Mouse (Mus musculus) embryonic facial prominence, embryonic 14.5 days (tissue): ENCODE data around the gene Frat2. TPM values are rescaled to one million over a fixed set of nuclear protein-coding genes. Genes with fewer than 3 reads are reported as not detected.
A peak's percentile ranks its signal among the peaks of the same experiment; 100 is the strongest.

ENCODE experiments used
- ATAC-seq: fragments of 200-750 bp; cut with Nextera tagmentation; 2 replicates; pipeline ENCODE4 v1.8.0; 2017; ENCODE audit warnings: low read depth, moderate number of reproducible peaks, moderate TSS enrichment
- DNase-seq: peaks from one replicate; pipeline ENCODE4 v3.0.0-alpha.2; 2015; ENCODE audit warnings: low spot score
- H3K27ac ChIP-seq: fragments of 300-500 bp; sonication (generic); replicated peaks from 2 replicates; pipeline ENCODE4 v1.5.1; 2014; ENCODE audit warnings: low read depth, mild to moderate bottlenecking, low read length, moderate library complexity
- H3K27me3 ChIP-seq: fragments of 300-500 bp; sonication (generic); replicated peaks from 2 replicates; pipeline ENCODE4 v1.6.1; 2014; ENCODE audit warnings: low read length; ENCODE audit not compliant: control insufficient read depth, insufficient read depth
- H3K36me3 ChIP-seq: fragments of 300-500 bp; sonication (generic); 2 replicates; pipeline ENCODE4 v1.6.1; 2014; ENCODE audit warnings: low read length, mixed read lengths; ENCODE audit not compliant: control insufficient read depth, insufficient read depth
- H3K4me1 ChIP-seq: fragments of 300-500 bp; sonication (generic); 2 replicates; pipeline ENCODE4 v1.6.1; 2014; ENCODE audit warnings: antibody characterized with exemption, low read length; ENCODE audit not compliant: control insufficient read depth, insufficient read depth
- H3K4me2 ChIP-seq: fragments of 300-500 bp; sonication (generic); 2 replicates; pipeline ENCODE4 v1.6.1; 2014; ENCODE audit warnings: low read depth, mild to moderate bottlenecking, low read length, moderate library complexity, mixed read lengths
- H3K4me3 ChIP-seq: fragments of 300-500 bp; sonication (generic); 2 replicates; pipeline ENCODE4 v1.5.1; 2014; ENCODE audit warnings: low read depth, mild to moderate bottlenecking, low read length
- H3K9ac ChIP-seq: fragments of 300-500 bp; sonication (generic); 2 replicates; pipeline ENCODE4 v1.6.1; 2014; ENCODE audit warnings: low read depth, mild to moderate bottlenecking, low read length, moderate library complexity, mixed read lengths
- H3K9me3 ChIP-seq: fragments of 300-500 bp; sonication (generic); 2 replicates; pipeline ENCODE4 v1.6.1; 2016; ENCODE audit warnings: low read length; ENCODE audit not compliant: control insufficient read depth
- WGBS: fragments of 180-500 bp; shearing (Covaris S2); extraction: QIAGEN DNeasy Blood & Tissue Kit; methylation state at CpG from one replicate; pipeline ENCODE4 v1.1.7; 2014; 5-methylcytosine and 5-hydroxymethylcytosine counted together
- polyA plus RNA-seq: library from polyadenylated mRNA; unstranded; fragments of >200 nt; fragmentation: Nextera tagmentation; extraction: Ambion mirVana; gene quantifications from 2 replicates; pipeline ENCODE4 v1.2.1, GENCODE M21; 2014

Gene Frat2
- polyA plus RNA-seq, 1 experiment from 2014 or later = 3.2 TPM

- Histone ChIP-seq H3K9ac (no peak overlapping the region), H3K36me3 (no peaks in the 10 kb centered on the region), H3K4me3 (no peak overlapping the region), H3K27me3 (no peaks in the 10 kb centered on the region), H3K4me2 (no peak overlapping the region), H3K4me1 (0 out of 2 replicates have a peak, but pooled peaks cover 4% of the 10 kb centered on the region), H3K9me3 (no peaks in the 10 kb centered on the region), H3K27ac (no peak overlapping the region)
- WGBS = 7% methylated on average over 5 of the region's 5 CpGs
- DNase-seq = no peak
- no peak for ATAC-seq
These were observed 26.5 kb downstream of the Frat2 start for GRCm38 (mm10) chr19:41821436-41821835.

GRCm38 (mm10) chr19:41818749-41819148 is 29.2 kb downstream of the Frat2 start:
- 0 out of 2 replicates have a peak, but pooled peaks cover 6% of the 10 kb centered on the region for H3K4me1 ChIP-seq
- no peaks in the 10 kb centered on the region for H3K36me3 ChIP-seq
- DNase-seq (no peak), ATAC-seq (no peak)
- no peaks in the 10 kb centered on the region for H3K9me3 ChIP-seq
- H3K27me3 ChIP-seq = no peaks in the 10 kb centered on the region
- 77% methylated on average over 4 of the region's 4 CpGs for WGBS
- H3K4me2 ChIP-seq = no peak overlapping the region
- H3K9ac ChIP-seq = no peak overlapping the region
- no peak overlapping the region for H3K27ac ChIP-seq
- H3K4me3 ChIP-seq = no peak overlapping the region

- Histone ChIP-seq H3K27me3 (no peaks in the 10 kb centered on the region), H3K36me3 (no peaks in the 10 kb centered on the region), H3K27ac (peak overlapping the region; percentile 60), H3K4me1 (0 out of 2 replicates have a peak, but pooled peaks cover 6% of the 10 kb centered on the region), H3K4me2 (peak overlapping the region; percentile 10; the same call in 1 of the 2 replicates), H3K9ac (no peak overlapping the region), H3K9me3 (no peaks in the 10 kb centered on the region), H3K4me3 (no peak overlapping the region)
- DNase-seq = peak; percentile 77
- WGBS = 36% methylated on average over 10 of the region's 10 CpGs
- peak; percentile 90 for ATAC-seq
These were observed 30.6 kb downstream of the Frat2 start for GRCm38 (mm10) chr19:41817325-41817724.

- peak; percentile 88 for ATAC-seq
- no peaks in the 10 kb centered on the region for H3K9me3 ChIP-seq
- H3K9ac ChIP-seq = no peak overlapping the region
- H3K27ac ChIP-seq = peak overlapping the region; percentile 60
- no peaks in the 10 kb centered on the region for H3K36me3 ChIP-seq
- 0 out of 2 replicates have a peak, but pooled peaks cover 6% of the 10 kb centered on the region for H3K4me1 ChIP-seq
- peak overlapping the region; percentile 10; the same call in 1 of the 2 replicates for H3K4me2 ChIP-seq
- H3K27me3 ChIP-seq = no peaks in the 10 kb centered on the region
- 28% methylated on average over 5 of the region's 5 CpGs for WGBS
- peak; percentile 83 for DNase-seq
- no peak overlapping the region for H3K4me3 ChIP-seq
These were observed 31.0 kb downstream of the Frat2 start for GRCm38 (mm10) chr19:41816915-41817314.

- ATAC-seq (no peak), DNase-seq (no peak)
- Histone ChIP-seq H3K36me3 (no peaks in the 10 kb centered on the region), H3K27me3 (no peaks in the 10 kb centered on the region), H3K4me2 (no peak overlapping the region), H3K9ac (no peak overlapping the region), H3K9me3 (no peaks in the 10 kb centered on the region), H3K4me3 (no peak overlapping the region), H3K4me1 (0 out of 2 replicates have a peak, but pooled peaks cover 6% of the 10 kb centered on the region), H3K27ac (peak overlapping the region; percentile 45)
- WGBS = 42% methylated on average over 5 of the region's 5 CpGs
These were observed 31.5 kb downstream of the Frat2 start for GRCm38 (mm10) chr19:41816410-41816809.

- WGBS = 92% methylated on average over 4 of the region's 4 CpGs
- H3K27ac ChIP-seq = no peak overlapping the region
- no peaks in the 10 kb centered on the region for H3K9me3 ChIP-seq
- H3K9ac ChIP-seq = no peak overlapping the region
- H3K36me3 ChIP-seq = no peaks in the 10 kb centered on the region
- ATAC-seq (no peak), DNase-seq (no peak)
- H3K4me2 ChIP-seq = no peak overlapping the region
- no peaks in the 10 kb centered on the region for H3K27me3 ChIP-seq
- 0 out of 2 replicates have a peak, but pooled peaks cover 6% of the 10 kb centered on the region for H3K4me1 ChIP-seq
- H3K4me3 ChIP-seq = no peak overlapping the region
These were observed 34.6 kb downstream of the Frat2 start for GRCm38 (mm10) chr19:41813374-41813773.

- Histone ChIP-seq H3K9ac (no peak overlapping the region), H3K4me2 (no peak overlapping the region), H3K9me3 (no peaks in the 10 kb centered on the region), H3K4me1 (0 out of 2 replicates have a peak, but pooled peaks cover 6% of the 10 kb centered on the region), H3K27ac (no peak overlapping the region), H3K27me3 (no peaks in the 10 kb centered on the region), H3K36me3 (no peaks in the 10 kb centered on the region), H3K4me3 (no peak overlapping the region)
- ATAC-seq = no peak
- no peak for DNase-seq
- 89% methylated on average over 10 of the region's 10 CpGs for WGBS
These were observed 35.4 kb downstream of the Frat2 start for GRCm38 (mm10) chr19:41812525-41812924.

GRCm38 (mm10) chr19:41810074-41810473 is 37.9 kb downstream of the Frat2 start:
- DNase-seq (no peak), ATAC-seq (no peak)
- H3K27ac ChIP-seq = no peak overlapping the region
- H3K9me3 ChIP-seq = no peaks in the 10 kb centered on the region
- H3K4me3 ChIP-seq = no peak overlapping the region
- H3K9ac ChIP-seq = no peak overlapping the region
- no peaks in the 10 kb centered on the region for H3K27me3 ChIP-seq
- H3K4me2 ChIP-seq = no peak overlapping the region
- 82% methylated on average over 5 of the region's 5 CpGs for WGBS
- no peaks in the 10 kb centered on the region for H3K36me3 ChIP-seq
- H3K4me1 ChIP-seq = no peaks in the 10 kb centered on the region

- Histone ChIP-seq H3K9me3 (no peaks in the 10 kb centered on the region), H3K9ac (no peak overlapping the region), H3K4me3 (no peak overlapping the region), H3K4me1 (no peaks in the 10 kb centered on the region), H3K4me2 (no peak overlapping the region), H3K27me3 (no peaks in the 10 kb centered on the region), H3K36me3 (no peaks in the 10 kb centered on the region), H3K27ac (no peak overlapping the region)
- DNase-seq = no peak
- 78% methylated on average over 8 of the region's 8 CpGs for WGBS
- no peak for ATAC-seq
These were observed 39.8 kb downstream of the Frat2 start for GRCm38 (mm10) chr19:41808104-41808634.
